8 mouse cellular contexts compared by ENCODE assay signal in the genomic region with DNA sequence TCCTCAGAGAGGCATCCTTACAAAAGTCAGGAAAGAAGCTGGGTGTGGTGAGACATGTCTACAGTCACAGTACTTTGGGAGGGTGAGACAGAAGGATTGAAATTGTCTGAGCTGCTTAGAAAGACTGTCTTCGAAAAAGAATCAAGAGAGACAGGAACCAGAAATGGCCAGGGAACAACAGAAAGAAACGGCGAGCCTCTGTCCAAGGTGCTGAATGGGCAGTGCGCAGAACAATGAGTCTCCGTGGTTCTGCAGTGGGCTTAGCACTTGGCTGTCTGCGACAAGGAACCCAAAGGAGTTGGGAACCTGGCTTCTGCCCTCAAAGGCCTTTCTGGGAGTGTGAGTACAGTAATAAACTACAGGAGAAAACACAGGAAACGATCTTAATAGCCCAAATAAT.
DNase-seq lines count a peak whose midpoint lies in the region; ATAC-seq and TF ChIP-seq lines count a peak whose summit lies in the region.

No protein-coding gene starts in this region.

- no peaks in the 10 kb centered on the region for H3K4me1 ChIP-seq in liver, postnatal 0 days (ENCODE audit: insufficient read depth)

- no peak for TF ChIP-seq EP300 in liver, postnatal 0 days (IDR thresholded peaks at IDR 0.05; ENCODE audit: low read depth)

- H3K4me2 ChIP-seq in liver, postnatal 0 days (ENCODE audit: low read depth, low read length): no peak overlapping the region

- DNase-seq in adrenal gland, postnatal 25 days: peak; percentile 20
- DNase-seq in adrenal gland, adult 18-20 months (ENCODE audit: low spot score in 2 of 2): no peak
- peak; percentile 11 for DNase-seq in lung, postnatal 10 days
- no peak for DNase-seq in lung, postnatal 25 days (ENCODE audit: low spot score)
- peak; percentile 45 for DNase-seq in adipocyte (ENCODE audit: low spot score)
- DNase-seq in liver, postnatal 0 days: peak; percentile 35
- DNase-seq in layer of hippocampus, adult 8-10 months (ENCODE audit: low spot score in 2 of 2): no peak
- DNase-seq in layer of hippocampus, postnatal 10 days (ENCODE audit: low spot score in 2 of 2): no peak

- TF ChIP-seq CTCF in liver, postnatal 0 days (IDR thresholded peaks at IDR 0.05; ENCODE audit: low read depth): no peak

- H3K9me3 ChIP-seq in liver, postnatal 0 days (ENCODE audit: low read length): no peaks in the 10 kb centered on the region

- no peak for ATAC-seq in liver, postnatal 0 days

- 11% methylated on average over 7 of the region's 7 CpGs for WGBS in liver, postnatal 0 days (ENCODE audit: insufficient replicate concordance)

- no peak overlapping the region for H3K27ac ChIP-seq in liver, postnatal 0 days (ENCODE audit: low read depth)

- no peaks in the 10 kb centered on the region for H3K36me3 ChIP-seq in liver, postnatal 0 days (replicated peaks; ENCODE audit: insufficient read depth, low read length)

- no peaks in the 10 kb centered on the region for H3K27me3 ChIP-seq in liver, postnatal 0 days (ENCODE audit: insufficient read depth, low read length)

- no peak overlapping the region for H3K4me3 ChIP-seq in liver, postnatal 0 days (ENCODE audit: low read depth, low read length)

- no peak overlapping the region for H3K9ac ChIP-seq in liver, postnatal 0 days (replicated peaks)

Comparison
In these comparisons a context has a peak if more than half of its experiments do, and no peak if none do; other contexts are left out.
1. DNase-seq: peak in adrenal gland, postnatal 25 days (single experiment), lung, postnatal 10 days (single experiment), adipocyte (single experiment) and liver, postnatal 0 days (single experiment); none in adrenal gland, adult 18-20 months (0 of 2), lung, postnatal 25 days (single experiment), layer of hippocampus, adult 8-10 months (0 of 2) and layer of hippocampus, postnatal 10 days (0 of 2).